Mouse (Mus musculus) midbrain, embryonic 16.5 days (tissue): Measurements from ENCODE around the gene Cox15. TPM values are rescaled to one million over a fixed set of nuclear protein-coding genes. Genes with fewer than 3 reads are reported as not detected.

Experiments
- ATAC-seq: fragments of 200-750 bp; cut with Nextera tagmentation; 2 replicates; pipeline ENCODE4 v1.8.0; 2017; ENCODE audit warnings: moderate TSS enrichment
- H3K27ac ChIP-seq: fragments of 300-500 bp; sonication (generic); 2 replicates; pipeline ENCODE4 v1.5.1; 2014; ENCODE audit warnings: mild to moderate bottlenecking, low read length, mixed read lengths
- H3K27me3 ChIP-seq: fragments of 300-500 bp; sonication (generic); 2 replicates; pipeline ENCODE4 v1.6.1; 2014; ENCODE audit warnings: low read depth, low read length, mixed read lengths; ENCODE audit not compliant: control insufficient read depth, insufficient read depth
- H3K36me3 ChIP-seq: fragments of 300-500 bp; sonication (generic); 2 replicates; pipeline ENCODE4 v1.6.1; 2014; ENCODE audit warnings: mild to moderate bottlenecking, low read length, moderate library complexity, mixed read lengths; ENCODE audit not compliant: control insufficient read depth, insufficient read depth
- H3K4me1 ChIP-seq: fragments of 300-500 bp; sonication (generic); 2 replicates; pipeline ENCODE4 v1.6.1; 2014; ENCODE audit warnings: mild to moderate bottlenecking, low read length, mixed read lengths; ENCODE audit not compliant: control insufficient read depth, insufficient read depth
- H3K4me2 ChIP-seq: fragments of 300-500 bp; sonication (generic); 2 replicates; pipeline ENCODE4 v1.6.1; 2014; ENCODE audit warnings: mild to moderate bottlenecking, low read length, mixed read lengths
- H3K4me3 ChIP-seq: fragments of 300-500 bp; sonication (generic); 2 replicates; pipeline ENCODE4 v1.5.1; 2014; ENCODE audit warnings: low read depth, mild to moderate bottlenecking, low read length, moderate library complexity, mixed read lengths
- H3K9ac ChIP-seq: fragments of 300-500 bp; sonication (generic); 2 replicates; pipeline ENCODE4 v1.6.1; 2014; ENCODE audit warnings: low read depth, low read length, mixed read lengths
- H3K9me3 ChIP-seq: fragments of 300-500 bp; sonication (generic); replicated peaks from 2 replicates; pipeline ENCODE4 v1.6.1; 2014; ENCODE audit warnings: mild to moderate bottlenecking, low read length, mixed read lengths; ENCODE audit not compliant: control insufficient read depth, poor library complexity, severe bottlenecking
- WGBS: fragments of 180-500 bp; shearing (Covaris S2); extraction: QIAGEN DNeasy Blood & Tissue Kit; methylation state at CpG from one replicate; pipeline ENCODE4 v1.1.7; 2014; 5-methylcytosine and 5-hydroxymethylcytosine counted together
- polyA plus RNA-seq: library from polyadenylated mRNA; unstranded; fragments of >200 nt; fragmentation: Nextera tagmentation; extraction: Ambion mirVana; gene quantifications from 2 replicates; pipeline ENCODE4 v1.2.1, GENCODE M21; 2015

The Cox15 gene
- polyA plus RNA-seq, 1 experiment from 2014 or later, result 13.1 TPM

DNA sequence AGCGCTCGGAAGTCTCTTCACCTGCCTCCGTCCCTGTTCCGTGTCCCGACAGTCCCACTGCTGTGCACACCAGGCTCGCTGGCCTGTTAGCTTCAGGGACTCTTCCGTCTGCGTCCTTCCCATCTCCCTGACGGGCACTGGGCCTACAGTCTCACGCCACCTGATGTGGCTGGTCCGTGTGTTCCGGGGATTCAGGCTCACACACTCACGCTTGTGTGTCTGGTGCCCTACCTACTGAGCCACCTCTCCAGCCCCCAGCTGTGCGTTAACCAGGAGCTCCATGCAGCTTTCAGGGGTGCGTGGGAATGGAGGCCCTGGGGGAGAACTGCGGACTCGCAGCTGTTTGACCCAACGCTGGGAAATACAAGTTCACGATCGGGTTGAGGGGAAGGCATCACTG is 28.6 kb downstream of the Cox15 start:
- no peak overlapping the region for H3K9ac ChIP-seq
- H3K9me3 ChIP-seq, result no peaks in the 10 kb centered on the region
- WGBS, result 92% methylated on average over 20 of the region's 20 CpGs
- no peaks in the 10 kb centered on the region for H3K4me1 ChIP-seq
- H3K36me3 ChIP-seq, result peaks cover 21% of the 10 kb centered on the region
- no peak for ATAC-seq
- H3K27me3 ChIP-seq, result no peaks in the 10 kb centered on the region
- H3K4me3 ChIP-seq, result no peak overlapping the region
- H3K27ac ChIP-seq, result no peak overlapping the region
- no peak overlapping the region for H3K4me2 ChIP-seq

GRCm38 (mm10) chr19:43723501-43723900 is 29.3 kb downstream of the Cox15 start:
- Histone ChIP-seq H3K4me1 (no peaks in the 10 kb centered on the region), H3K27ac (no peak overlapping the region), H3K4me3 (no peak overlapping the region), H3K36me3 (peaks cover 18% of the 10 kb centered on the region), H3K27me3 (no peaks in the 10 kb centered on the region), H3K9ac (no peak overlapping the region), H3K9me3 (no peaks in the 10 kb centered on the region), H3K4me2 (no peak overlapping the region)
- ATAC-seq, result no peak
- 82% methylated on average over 9 of the region's 10 CpGs for WGBS

DNA sequence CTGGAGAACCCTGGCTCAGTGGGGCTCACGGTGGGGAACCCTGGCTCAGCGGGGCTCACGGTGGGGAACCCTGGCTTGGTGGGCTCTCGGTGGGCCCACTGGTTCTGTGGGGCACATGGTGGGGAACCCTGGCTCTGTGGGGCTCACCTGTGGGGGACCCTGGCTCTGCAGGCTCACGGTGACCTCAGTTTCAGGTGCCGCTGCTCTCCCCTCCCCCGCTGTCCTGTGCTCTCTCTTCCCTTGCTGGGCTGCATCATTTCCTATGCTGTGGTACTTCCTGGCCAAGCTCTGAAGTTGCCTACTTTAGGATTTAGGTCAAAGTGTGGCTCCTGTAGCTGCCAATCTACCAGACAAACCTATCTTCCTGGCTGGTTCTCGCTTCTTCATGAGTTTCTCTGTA is 29.9 kb downstream of the Cox15 start:
- no peak for ATAC-seq
- WGBS, result 81% methylated on average over 8 of the region's 8 CpGs
- H3K9me3 ChIP-seq, result no peaks in the 10 kb centered on the region
- H3K4me3 ChIP-seq, result no peak overlapping the region
- no peaks in the 10 kb centered on the region for H3K4me1 ChIP-seq
- H3K27ac ChIP-seq, result no peak overlapping the region
- peaks cover 16% of the 10 kb centered on the region for H3K36me3 ChIP-seq
- no peaks in the 10 kb centered on the region for H3K27me3 ChIP-seq
- no peak overlapping the region for H3K4me2 ChIP-seq
- H3K9ac ChIP-seq, result no peak overlapping the region

- no peak overlapping the region for H3K4me3 ChIP-seq
- no peak for ATAC-seq
- H3K27me3 ChIP-seq, result no peaks in the 10 kb centered on the region
- H3K27ac ChIP-seq, result no peak overlapping the region
- H3K9me3 ChIP-seq, result no peaks in the 10 kb centered on the region
- no peak overlapping the region for H3K4me2 ChIP-seq
- H3K9ac ChIP-seq, result no peak overlapping the region
- no peaks in the 10 kb centered on the region for H3K4me1 ChIP-seq
- H3K36me3 ChIP-seq, result peaks cover 4% of the 10 kb centered on the region
- WGBS, result 94% methylated on average over 11 of the region's 11 CpGs
Measured at GRCm38 (mm10) chr19:43720061-43720460, 32.7 kb downstream of the Cox15 start.

DNA sequence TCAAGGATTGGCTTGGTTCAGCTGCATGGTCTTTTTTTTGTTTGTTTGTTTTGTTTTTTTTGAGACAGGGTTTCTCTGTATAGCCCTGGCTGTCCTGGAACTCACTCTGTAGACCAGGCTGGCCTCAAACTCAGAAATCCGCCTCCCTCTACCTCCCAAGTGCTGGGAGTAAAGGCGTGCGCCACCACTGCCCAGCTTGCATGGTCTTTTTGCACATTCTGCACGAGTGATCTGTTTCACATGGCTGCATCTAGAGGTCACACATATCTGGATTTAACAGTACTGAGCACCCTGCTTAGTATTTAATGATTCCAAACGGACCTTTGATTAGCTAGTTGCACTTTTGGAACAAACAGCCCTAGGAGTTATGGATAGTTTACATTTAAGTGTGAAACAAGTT is 40.8 kb downstream of the Cox15 start:
- no peaks in the 10 kb centered on the region for H3K27me3 ChIP-seq
- no peak overlapping the region for H3K4me3 ChIP-seq
- H3K36me3 ChIP-seq, result peaks cover 11% of the 10 kb centered on the region; the same call in 1 of the 2 replicates
- H3K4me2 ChIP-seq, result no peak overlapping the region
- ATAC-seq, result no peak
- H3K27ac ChIP-seq, result no peak overlapping the region
- H3K9ac ChIP-seq, result no peak overlapping the region
- 73% methylated on average over 5 of the region's 5 CpGs for WGBS
- H3K4me1 ChIP-seq, result 0 out of 2 replicates have a peak, but pooled peaks cover 3% of the 10 kb centered on the region
- H3K9me3 ChIP-seq, result no peaks in the 10 kb centered on the region

DNA sequence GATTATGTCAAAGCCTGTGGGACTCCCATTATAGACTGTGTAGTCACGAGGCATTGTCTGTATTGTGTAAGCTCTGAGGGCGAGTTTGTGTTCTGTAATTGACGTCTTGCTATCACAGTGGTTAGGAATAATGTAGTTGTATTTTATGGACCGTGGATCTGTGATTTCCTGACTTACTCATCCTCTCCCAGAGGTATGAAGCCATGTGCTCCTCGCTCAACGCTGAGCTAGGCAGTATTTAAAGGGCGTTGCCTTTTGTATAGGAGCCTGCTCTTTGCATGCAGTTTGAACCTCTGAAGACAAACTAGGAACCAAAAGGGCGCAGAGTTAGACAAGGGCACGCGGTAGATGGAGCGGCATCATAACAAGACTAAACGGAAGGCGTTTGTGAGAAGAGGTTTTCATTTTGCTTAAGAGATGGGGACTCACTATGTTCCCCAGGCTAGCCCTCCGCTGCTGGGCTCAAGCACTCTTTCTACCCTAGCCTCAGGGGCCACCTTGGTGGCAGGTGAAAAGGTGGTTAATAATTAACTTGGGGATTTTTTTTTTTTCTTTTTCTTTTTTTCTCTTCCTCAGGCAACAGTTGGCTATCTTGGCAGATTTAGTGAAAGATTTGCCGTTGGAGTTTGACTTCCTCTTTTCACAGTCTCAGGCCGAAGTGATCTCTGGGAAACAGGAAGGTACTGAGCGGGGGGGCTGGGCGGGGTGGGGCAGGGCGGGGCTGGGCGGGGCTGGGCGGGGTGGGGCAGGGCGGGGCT is 41.5 kb downstream of the Cox15 start:
- peaks cover 11% of the 10 kb centered on the region; the same call in 1 of the 2 replicates for H3K36me3 ChIP-seq

GRCm38 (mm10) chr19:43709317-43709716 is 43.5 kb downstream of the Cox15 start:
- WGBS, result 68% methylated on average over 8 of the region's 8 CpGs
- no peak overlapping the region for H3K4me2 ChIP-seq
- 0 out of 2 replicates have a peak, but pooled peaks cover 3% of the 10 kb centered on the region for H3K4me1 ChIP-seq
- H3K27me3 ChIP-seq, result no peaks in the 10 kb centered on the region
- no peak overlapping the region for H3K27ac ChIP-seq
- ATAC-seq, result no peak
- H3K4me3 ChIP-seq, result no peak overlapping the region
- no peaks in the 10 kb centered on the region for H3K9me3 ChIP-seq
- H3K9ac ChIP-seq, result no peak overlapping the region
- peaks cover 27% of the 10 kb centered on the region for H3K36me3 ChIP-seq

More for the DNA sequence above, 41.5 kb downstream of the Cox15 start:
- Histone ChIP-seq H3K9me3 (no peaks in the 10 kb centered on the region), H3K4me1 (0 out of 2 replicates have a peak, but pooled peaks cover 3% of the 10 kb centered on the region), H3K4me2 (no peak overlapping the region), H3K4me3 (no peak overlapping the region), H3K27me3 (no peaks in the 10 kb centered on the region), H3K27ac (no peak overlapping the region), H3K9ac (no peak overlapping the region)
- ATAC-seq, result no peak
- WGBS, result 59% methylated on average over 22 of the region's 22 CpGs

DNA sequence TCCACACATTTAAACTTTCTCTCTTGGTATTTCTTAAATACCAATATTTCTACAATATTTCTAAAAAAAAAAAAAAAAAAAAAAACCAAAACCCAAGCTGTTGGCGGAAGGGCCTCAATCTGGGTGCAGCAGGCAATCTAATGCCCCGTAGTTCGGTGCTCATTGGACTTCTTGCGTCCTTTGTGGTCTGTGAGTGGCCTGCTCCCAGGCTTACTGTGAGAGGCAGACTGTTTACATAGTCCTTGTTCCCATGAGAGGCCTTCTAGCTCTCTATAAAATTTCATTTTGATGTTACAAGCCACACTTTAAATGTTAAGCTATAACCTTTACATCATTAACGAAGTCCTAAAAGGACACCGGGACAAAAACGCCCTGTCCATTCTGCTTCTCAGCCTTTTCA is 44.6 kb downstream of the Cox15 start:
- WGBS, result 87% methylated on average over 7 of the region's 7 CpGs
- no peak overlapping the region for H3K4me3 ChIP-seq
- no peaks in the 10 kb centered on the region for H3K9me3 ChIP-seq
- H3K27me3 ChIP-seq, result no peaks in the 10 kb centered on the region
- no peak overlapping the region for H3K4me2 ChIP-seq
- ATAC-seq, result no peak
- H3K36me3 ChIP-seq, result peaks cover 31% of the 10 kb centered on the region
- H3K27ac ChIP-seq, result no peak overlapping the region
- no peak overlapping the region for H3K9ac ChIP-seq
- 0 out of 2 replicates have a peak, but pooled peaks cover 3% of the 10 kb centered on the region for H3K4me1 ChIP-seq

GRCm38 (mm10) chr19:43704787-43705497 is 47.9 kb downstream of the Cox15 start:
- no peak overlapping the region for H3K4me2 ChIP-seq
- H3K27me3 ChIP-seq, result no peaks in the 10 kb centered on the region
- no peak overlapping the region for H3K9ac ChIP-seq
- H3K36me3 ChIP-seq, result peaks cover 29% of the 10 kb centered on the region
- ATAC-seq, result no peak
- WGBS, result 91% methylated on average over 17 of the region's 17 CpGs
- H3K9me3 ChIP-seq, result no peaks in the 10 kb centered on the region
- 0 out of 2 replicates have a peak, but pooled peaks cover 3% of the 10 kb centered on the region for H3K4me1 ChIP-seq
- H3K4me3 ChIP-seq, result no peak overlapping the region
- H3K27ac ChIP-seq, result no peak overlapping the region
